Mouse (Mus musculus): ENCODE results near the gene Hdac7. TPM values are rescaled to one million over a fixed set of nuclear protein-coding genes. Genes with fewer than 3 reads are reported as not detected.

The Hdac7 gene
- total RNA-seq, 2 experiments from 2014 or later: 21.3 to 25.0 TPM

DNA sequence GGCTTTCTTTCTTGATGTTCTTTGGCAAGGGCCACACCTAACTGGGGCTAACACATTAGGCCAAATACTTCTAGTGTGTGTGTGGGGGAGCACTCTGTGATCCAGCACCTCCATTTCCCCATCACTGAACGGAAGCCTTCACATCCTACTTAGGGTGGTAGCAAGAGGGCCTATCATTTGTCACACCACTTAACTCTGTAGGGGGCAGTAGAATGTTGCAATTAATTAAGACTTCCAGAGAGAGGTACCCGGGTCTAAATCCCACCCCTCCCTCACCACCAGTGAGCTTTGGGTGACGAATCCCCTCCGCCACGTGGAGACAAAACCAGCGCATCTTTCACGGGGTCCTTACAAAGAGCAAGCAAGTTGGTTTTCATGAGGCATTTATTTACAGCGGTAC lies 9.8 kb upstream of the Hdac7 start:
- DNase-seq: no peak

DNA sequence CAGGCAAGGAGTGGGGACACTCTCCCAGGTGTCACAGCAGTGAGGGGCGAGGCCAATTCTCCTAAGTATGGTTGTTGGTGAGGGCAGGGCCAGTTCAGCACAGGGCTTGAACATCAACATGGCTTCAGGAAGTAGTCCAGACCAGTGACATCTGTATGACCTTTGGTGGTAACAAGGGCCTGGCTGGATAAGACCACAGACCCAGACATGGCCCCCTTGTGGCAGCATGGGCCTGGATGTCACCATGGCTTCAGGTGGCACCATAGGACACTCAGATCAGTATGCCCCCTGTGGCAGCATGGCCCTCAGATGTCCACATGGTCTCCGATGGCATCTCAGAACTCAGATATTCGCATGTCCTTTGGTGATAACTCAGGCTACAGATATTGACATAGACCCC lies 8.0 kb upstream of the Hdac7 start:
- DNase-seq: no peak

DNA sequence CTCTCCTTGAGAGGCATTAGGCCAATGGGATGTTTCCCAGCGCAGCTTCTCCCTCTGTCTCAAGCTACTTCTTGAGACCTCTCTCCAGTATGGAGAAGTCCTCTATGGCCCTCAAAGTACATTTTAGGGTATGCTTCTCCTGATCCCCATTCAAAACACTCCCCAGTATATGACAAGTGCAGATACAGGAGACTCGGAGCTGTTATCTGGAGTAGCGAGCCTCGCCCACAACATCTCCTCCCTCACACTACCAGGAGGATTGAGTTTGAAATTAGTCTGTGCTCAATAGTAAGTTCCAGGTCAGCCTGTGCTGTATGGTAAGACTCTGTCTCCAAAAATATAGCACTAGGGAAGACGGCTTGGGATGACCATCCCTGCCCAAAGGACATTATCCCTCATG lies 6.7 kb upstream of the Hdac7 start:
- no peak for DNase-seq

DNA sequence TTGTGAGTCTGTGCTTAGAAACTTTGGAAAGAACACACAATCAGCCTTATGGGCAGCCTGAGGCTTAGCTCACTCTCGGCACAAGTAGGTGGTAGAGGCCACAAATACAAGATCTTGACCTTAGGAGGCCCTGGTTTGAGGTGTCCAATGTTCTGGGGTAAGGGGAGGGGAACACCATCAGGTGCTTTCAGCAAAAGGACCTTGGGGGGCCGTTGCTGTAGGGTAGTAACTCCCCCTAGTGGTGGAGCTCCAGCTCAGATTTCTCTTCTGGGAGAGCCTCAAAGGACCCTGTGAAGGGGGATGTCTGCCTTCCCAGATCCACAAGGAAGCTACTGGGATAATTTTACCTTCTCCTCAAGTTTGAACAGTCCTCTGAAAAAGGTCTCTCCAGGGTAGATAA lies 6.1 kb upstream of the Hdac7 start:
- DNase-seq: no peak

DNA sequence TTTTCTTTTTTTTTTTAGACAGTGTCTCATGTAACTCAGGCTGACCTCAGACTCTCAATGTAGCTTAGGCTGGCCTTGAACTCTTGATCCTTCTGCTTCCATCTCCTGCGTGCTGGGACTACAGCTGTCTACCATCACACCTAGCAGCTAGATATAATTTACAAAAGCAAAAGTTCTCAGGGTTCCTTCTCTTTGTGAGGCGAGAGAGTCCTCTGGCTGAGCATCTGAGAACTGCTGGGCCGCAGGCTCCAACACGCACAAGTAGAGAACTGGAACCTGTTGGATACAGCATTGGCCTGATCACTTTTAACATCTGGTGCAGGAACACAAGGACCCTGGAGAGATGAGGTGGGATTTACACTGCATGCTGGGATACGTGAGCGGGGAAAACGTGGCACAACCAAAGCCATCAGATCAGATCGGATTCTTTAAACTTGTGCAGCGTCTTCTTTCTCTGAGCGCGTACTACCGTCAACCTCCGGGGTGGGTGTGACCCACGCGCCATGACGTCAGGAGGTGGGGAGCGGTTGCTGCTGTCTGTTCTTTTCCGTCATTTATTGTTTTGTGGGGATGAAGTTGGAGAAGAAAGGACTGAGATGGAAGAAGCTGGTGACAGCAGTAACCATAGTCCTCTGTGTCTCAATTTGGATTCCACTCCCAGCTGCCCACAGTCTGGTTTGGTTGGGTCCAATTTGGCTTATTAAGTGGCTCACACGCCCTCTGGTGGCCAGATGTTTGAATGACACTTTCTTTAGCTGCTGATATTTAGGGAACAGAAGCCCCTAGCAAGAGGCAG lies 5.0 kb upstream of the Hdac7 start:
- DNase-seq: peak; percentile 77 to 78

DNA sequence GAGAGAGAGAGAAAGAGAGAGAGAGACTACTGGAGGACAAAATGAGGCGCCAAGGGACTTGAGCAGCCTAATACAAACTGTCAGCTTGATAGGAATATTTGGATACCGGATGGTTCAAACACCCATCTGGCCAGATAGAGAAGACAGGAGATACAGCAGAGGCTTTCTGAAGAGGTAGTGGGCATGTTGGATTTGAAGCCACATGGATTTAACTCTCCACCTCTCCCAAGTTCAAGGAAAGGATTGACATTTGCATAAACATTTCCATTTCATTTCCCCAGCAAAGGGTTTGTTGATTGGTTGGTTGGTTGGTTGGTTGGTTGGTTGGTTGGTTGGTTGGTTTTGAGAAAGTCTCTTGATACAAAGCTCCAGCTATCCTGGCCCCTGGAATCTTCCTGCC lies 3.6 kb upstream of the Hdac7 start:
- no peak for DNase-seq

DNA sequence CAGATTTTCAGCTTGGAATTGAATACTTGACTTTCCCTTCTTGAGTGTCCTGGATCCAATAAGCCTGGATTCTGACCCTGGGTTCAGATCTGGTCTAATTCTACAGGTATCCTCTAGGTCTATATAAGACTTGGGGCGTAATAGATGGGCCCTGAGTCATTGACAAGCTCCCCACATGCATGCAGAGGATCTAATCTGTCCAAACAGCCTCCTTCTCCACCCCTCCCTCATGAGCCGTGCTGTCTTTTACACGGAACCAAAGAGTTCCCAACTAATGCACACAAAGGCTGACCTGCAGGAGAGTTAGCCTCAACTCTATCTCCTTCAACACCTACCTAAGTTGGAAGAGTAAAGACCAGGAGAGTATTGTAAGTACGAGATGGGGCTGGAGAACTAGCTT lies 3.0 kb upstream of the Hdac7 start:
- no peak for DNase-seq

DNA sequence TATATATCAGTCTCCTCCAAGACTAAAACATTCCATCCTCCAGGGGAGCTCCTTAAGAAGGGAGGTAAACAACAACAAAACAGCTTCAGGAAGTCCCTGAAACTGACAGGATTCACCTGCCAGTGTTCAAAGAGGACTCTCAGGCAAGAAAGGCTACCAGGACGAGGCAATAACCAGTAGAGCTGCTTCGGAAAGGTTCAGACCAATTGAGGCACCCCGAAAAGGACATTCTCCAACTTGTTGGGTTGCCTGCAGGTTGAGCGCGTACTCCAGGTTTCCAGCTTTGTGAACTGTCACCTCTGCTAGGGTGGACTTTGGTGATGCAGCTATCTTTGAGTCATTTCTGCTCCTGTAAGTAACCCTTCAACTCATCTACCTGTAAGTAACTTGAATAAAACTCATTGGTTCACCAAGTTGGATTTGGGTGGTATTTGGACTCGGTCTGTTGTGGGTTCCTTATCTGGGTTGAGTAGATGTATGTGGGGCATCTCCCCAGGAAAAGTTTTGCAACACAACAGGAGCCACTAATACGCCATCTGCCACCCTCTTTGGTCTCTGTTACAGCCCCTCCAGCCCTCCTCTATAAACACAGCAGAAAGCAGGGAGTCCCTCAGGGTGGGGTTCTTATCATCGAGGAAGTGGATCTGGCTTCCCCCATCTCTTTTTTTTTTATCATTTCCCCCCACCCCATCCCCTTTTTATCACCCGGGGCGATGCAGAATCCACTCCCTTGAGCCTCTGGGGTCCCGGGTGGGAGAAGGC lies 2.0 kb upstream of the Hdac7 start:
- DNase-seq: no peak

DNA sequence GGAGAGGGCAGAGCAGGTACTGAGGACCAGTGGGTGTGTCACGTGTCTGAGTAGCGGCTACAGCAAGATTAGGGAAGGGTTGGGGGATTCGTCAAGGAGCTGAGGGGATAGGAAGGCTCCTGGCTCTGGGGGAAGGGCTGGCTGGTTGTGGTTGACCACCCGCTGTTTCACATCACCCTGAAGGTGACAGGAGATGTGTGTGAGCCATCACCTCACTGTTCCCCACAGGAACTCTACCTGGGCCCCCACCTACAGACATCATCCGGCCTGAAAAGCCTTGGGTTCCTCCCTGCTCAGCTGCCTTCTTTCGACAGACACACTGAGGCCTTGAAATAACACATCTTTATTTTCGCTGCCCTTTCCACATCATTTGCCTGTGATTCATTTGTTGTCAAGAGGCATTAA lies 1.1 kb downstream of the Hdac7 start:
- no peak for DNase-seq

DNA sequence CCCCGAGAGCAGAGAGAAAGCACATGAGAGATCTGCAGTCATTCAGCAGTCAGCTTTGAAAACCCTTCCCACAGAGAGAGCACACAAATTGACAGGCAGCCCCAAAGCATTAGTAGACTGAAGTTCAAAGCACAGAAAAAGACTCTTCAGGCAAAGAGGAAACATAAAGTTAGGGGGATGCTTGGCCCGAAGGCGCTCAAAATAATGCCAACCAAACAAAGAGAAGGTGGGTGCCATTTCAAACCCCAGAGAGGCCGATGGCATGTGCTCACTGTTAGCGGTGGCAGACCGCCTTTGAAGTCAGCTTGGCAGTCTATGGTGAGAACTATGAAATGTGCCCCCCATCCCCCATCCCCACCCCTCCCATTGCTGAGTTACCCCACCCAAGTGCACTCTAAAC lies 2.2 kb downstream of the Hdac7 start:
- no peak for DNase-seq

DNA sequence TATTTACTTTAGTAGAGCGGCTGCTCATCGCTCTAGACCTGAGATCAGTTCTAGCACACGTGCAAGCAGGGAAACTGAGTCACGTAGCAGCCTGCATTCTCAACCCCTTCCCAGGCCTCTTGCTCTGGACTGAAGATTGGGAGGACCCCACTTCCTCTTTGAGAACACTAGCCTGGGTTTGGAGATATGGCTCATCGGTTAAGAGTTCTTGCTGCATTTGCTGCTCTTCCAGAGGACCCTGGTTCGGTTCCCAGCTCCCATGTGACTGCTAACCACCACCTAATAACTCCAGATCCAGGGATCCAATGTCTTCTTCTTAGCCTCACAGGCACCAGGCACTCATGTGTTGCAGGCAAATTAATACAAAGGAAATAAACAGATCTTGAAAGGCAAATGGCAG lies 2.9 kb downstream of the Hdac7 start:
- no peak for DNase-seq

DNA sequence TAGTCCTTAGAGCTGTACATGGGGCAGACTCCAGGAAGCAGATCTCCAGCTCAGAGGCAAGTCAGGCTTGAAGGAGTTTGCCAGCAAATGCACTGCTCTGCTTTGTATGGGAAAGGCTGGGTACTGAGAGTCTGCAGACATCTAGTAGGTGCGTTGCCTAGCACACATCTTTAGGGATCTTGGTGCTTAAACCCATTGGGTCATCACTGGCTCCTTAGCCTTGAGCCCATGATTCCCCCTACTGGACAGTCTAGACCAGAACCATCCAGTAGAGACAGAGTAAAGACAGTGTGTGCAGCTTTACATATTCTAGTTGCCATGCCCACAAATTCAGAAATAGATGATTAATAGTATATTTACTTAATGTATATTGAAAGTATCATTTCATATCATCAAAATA lies 3.5 kb downstream of the Hdac7 start:
- DNase-seq: no peak

DNA sequence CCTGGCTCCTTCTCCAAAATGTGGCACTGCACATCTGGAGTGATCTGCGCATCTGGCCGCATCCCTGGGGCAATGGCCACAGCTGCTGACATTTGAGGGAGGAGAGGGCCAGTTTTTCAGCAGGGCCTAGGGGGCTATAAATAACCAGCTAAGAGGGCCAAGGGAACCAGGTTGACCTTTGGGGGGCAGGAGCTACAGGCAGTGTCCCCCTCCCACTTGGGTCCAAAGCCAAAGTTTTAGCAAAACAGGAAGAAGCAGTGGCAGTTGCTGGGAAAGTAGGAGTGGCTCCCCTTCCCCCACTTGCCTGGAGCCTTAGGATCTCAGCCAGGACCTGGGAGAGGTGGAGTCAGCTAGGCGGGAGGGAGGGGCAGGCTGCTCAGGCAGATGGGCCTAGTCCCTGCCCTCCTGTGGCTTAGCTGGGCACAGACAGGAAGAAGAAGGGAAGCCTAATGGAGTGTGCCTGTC lies 4.3 kb downstream of the Hdac7 start:
- no peak for DNase-seq

DNA sequence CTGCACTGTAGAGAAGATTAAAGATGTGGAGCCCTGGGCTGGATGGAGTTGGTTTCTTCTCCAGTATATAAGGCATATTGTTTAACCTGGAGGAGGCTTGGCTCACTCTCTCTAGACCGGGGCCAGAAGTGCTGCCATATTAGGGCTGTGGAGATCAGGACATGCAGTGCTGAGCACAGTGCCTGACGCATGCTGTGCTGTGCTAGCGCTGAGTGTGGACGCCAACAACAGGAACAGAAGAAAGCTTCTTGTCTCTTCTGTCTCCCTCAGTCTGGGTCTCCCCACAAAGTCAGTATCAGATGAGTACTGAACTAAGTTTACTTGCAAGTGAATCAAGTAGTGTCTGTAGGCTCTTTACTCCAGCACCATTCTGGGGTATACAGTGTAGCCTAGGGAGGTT lies 4.8 kb downstream of the Hdac7 start:
- no peak for DNase-seq

DNA sequence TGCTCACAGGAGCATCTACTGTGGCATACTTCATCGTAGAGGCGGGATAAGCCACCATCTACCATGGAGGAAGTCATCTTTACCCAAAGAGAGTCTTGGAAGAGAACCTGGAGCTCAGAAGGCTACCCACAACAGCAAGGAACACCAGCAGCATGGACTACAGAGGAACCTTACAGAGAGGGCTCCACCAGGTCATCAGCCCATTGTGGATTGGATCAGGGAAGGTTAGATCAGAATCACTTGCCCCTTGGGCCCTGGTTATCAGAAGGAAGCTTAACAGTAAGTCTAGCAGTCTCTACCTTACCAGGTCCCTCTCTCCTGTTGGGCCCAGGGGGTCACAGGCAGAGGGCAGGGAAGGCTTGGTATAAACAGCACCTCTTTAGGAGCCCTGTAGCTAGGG lies 5.3 kb downstream of the Hdac7 start:
- no peak for DNase-seq

DNA sequence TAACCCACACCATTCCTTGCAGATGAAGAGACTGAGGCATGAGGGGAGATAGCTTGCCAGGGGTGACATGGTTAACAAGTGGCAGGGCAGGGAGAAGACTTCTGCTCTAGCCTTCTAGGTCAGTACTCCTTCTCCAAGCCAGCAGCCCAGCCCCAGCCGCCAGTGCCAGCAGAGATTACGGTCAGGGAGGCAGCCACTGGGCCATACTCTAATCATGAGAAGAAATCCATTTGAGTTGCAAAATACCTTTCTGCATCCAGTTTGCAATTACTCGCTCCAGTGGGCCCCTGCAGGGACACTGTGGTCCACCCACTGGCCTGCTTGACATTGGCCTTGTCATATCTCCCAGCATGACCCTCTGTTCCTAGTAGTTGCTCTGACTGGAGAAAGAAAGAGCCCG lies 5.9 kb downstream of the Hdac7 start:
- DNase-seq: no peak

DNA sequence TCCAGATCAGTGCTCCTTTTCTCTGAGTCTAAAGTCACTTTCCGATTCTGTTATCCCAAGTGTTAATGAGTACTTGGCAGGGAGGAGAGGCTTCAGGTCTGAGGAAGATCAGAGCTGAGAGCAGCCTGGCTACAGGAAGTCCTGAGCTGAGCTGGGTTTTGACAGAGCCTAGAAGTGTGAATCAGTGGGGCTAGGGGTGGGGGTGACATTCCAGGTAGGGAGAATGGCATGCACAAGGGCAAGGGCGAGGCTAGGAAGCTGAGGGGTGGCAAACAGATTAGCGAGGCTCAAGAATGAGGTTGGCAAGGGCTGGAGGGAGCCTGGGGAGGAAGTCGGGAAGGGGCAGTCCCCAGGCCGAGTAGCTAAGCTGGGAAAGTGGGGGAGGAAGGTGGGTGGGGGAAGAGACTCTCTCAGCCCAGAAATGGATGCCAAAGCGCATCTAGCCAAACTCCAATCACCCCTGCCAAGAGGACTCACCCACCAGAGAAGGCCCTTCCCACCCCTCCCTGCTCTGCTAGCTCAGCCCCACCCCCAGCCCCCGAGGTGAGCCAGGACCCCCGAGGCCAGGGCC lies 6.7 kb downstream of the Hdac7 start:
- DNase-seq: no peak

DNA sequence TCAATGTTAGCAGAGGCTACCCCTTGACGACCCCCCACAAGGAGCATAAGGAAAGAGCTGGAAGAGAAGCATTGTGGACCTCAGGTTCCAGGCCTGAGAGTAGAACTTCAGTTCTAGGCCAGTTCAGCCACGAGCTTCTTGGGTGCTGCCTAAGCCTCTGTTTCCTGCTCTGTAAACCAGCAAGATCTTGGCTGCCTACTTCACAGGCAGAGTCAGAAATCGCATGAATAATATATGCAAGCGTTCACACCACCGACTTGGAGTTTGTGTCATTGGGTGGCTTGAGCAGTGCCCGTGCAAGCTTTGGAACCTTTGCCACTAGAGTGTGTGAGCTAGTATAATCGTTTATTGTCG lies 7.4 kb downstream of the Hdac7 start:
- DNase-seq: no peak

DNA sequence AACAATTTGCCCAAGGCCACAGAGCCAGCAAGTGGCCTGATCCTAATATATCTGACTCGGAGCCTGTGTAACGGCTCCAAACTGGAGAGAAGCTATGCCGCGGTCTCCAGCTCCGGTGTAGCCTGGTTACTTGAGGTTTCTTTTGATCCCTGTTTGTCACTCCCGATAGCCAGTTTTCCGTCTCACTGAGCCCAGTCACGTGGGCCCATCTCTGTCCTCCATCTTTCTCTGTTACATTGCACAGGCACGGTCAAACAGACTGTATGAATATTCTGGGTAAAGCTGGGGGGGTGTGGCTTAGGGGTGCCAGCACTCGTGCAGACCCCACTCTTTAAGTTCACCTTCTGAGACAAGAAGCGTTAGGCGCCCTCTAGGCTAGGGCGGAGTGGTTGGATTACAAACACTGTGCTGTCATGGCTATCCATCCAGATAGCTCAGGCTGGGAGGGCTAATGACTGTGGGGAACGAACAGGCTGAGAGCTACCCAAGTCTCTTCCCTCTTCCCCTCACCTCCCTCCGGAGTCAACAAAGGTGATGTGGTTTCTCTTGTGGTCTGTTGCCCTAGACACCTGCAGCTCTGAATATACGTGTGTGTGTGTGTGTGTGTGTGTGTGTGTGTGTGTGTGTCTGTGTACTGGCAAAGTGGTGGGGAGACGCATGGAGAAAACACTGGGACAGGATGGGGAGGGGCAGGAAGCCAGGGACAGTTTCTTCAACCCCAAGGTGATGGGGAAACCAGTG lies 8.0 kb downstream of the Hdac7 start:
- no peak for DNase-seq

DNA sequence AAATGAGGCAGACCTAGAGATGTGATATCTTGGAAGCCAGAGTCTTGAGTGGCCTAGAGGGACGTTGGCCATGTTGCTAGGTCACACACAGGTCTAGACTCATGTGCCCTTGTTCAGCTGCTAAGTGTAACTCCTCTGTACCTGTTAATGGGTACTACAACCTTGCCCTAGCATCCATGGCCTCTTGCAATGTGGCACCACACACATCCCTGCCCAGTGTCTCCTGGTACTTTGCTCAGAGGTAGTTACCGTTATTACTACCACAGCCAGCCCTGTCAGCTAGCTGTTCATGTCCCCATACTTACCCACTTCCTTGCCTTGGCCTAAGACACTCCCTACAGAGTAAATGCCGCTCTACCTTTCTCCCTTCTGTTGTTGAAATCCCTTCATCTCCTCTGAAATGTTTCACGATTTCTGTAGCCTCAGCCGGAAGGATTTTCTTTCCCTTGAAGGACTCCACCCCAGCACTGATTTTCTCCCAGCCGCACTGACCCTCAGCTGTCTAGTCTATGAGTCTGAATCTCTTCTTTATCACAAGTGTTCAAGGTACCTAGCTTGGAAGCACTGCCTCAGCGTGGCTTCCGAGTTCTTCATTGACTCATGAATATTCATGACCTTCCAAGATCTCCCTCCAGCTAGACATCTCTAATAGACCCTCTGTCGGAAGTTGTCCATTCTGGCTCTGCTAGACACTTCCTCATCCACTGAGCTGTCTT lies 11.4 kb downstream of the Hdac7 start:
- DNase-seq: no peak

DNA sequence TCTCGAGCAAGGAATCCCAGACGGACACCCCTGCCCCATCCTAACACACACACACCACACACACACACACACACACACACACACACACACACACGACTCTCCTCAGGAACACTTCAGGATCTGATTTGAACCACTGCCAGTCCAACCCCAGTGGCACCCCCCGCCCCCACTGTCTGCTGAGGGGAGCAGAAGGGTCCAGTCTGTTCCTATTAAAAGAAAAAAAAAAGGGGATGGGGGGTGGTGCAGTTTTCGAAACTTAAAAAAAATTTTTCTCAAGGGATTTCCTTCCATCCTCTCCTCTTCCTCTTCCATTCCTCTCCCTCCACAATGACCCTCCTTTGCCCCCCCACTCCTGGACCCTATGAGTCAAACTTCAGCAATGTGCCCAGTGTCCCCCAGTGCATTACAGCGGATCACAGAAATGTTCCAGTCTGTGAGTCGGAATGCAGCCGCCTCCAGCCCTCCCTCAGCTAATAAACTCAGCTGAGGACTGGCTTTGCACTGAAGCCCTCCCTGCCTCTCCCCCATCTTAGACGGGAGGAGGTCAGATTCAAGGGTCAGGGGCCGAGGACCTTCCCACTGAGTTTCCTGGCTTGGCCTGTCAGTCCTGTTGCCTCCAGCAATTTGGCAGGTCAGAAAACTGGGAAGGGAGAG lies 12.2 kb downstream of the Hdac7 start:
- DNase-seq: no peak

Measured in layer of hippocampus, postnatal 36 days (tissue).